Mouse (Mus musculus) activated CD4-positive, CD25-positive, alpha-beta regulatory T cell (primary cell): ENCODE data around the gene Atg5. TPM values are rescaled to one million over a fixed set of nuclear protein-coding genes. Genes with fewer than 3 reads are reported as not detected.

Experiments
- polyA plus RNA-seq, 2 experiments: library from polyadenylated mRNA; unstranded; fragments of 100-300 nt; shearing (Covaris generic); gene quantifications; one replicate each; pipeline ENCODE4 v1.2.1; 2017

Atg5 gene
- 10 to 100 TPM; 50.0 to 51.4 TPM for polyA plus RNA-seq

GRCm38 (mm10) chr10:44268145-44268860, at the start of gene Atg5:
TSS of gene Atg5 (plus strand) at chr10:44268358.

Other genes with a start within 250 kb of the Atg5 start
- 10 to 100 TPM; 43.2 to 47.3 TPM for gene Crybg1, start 119.5 kb upstream of the Atg5 start, polyA plus RNA-seq